In the genomic region with DNA sequence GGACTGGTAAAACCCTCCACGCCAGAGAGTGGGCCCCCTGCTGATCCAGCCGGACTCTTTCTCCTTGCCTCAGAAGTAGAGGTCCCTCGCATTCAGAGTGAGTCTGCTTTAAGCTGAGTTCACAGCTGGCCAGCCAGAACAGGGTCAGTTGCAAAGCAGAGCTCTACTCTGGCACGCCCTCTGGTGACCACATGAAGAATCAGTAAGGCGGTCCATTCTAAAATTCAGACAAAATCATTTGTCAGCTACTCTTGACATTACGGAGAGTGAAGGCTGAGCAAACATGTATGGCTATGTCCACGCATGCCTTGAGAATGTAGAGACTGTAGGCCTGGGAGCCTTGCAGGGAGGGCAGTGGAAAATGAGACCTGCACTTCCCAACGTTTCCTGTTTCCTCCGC, we compare ENCODE assay signal across 8 mouse cellular contexts. TPM values are rescaled to one million over a fixed set of nuclear protein-coding genes. Genes with fewer than 3 reads are reported as not detected.
DNase-seq lines count a peak whose midpoint lies in the region; ATAC-seq and TF ChIP-seq lines count a peak whose summit lies in the region.

No protein-coding gene starts in this region.

- TF ChIP-seq POLR2A in embryonic fibroblast, embryonic 13.5 days (IDR thresholded peaks at IDR 0.05; ENCODE audit: low read depth, low read length): no peak

- intact Hi-C loops in left cerebral cortex, postnatal 10 days (cut with DNase I): loop anchor here (2.0 to 5.0 kb wide), 2 partner anchors 32 to 97 kb away; no protein-coding TSS in a partner anchor

- no peak overlapping the region for H3K4me3 ChIP-seq in embryonic fibroblast, embryonic 13.5 days (ENCODE audit: insufficient read depth, low read length)

- TF ChIP-seq CTCF in embryonic fibroblast, embryonic 13.5 days (IDR thresholded peaks at IDR 0.05; ENCODE audit: borderline replicate concordance, insufficient read depth, low read length): peak; percentile 67; the same call in 1 of the 2 replicates

- peaks cover 10% of the 10 kb centered on the region for H3K4me1 ChIP-seq in embryonic fibroblast, embryonic 13.5 days (ENCODE audit: control insufficient read depth, insufficient read depth, low read length)

- peak; percentile 35 for DNase-seq in MEL-GATA-1-ER (ENCODE audit: extremely low read depth, low read depth)
- DNase-seq in brain, adult 2 months (ENCODE audit: low read depth, low spot score): peak; percentile 82
- peak; percentile 55 to 81 for DNase-seq in left cerebral cortex, postnatal 10 days (ENCODE audit: extremely low spot score in 1 of 2, low spot score in 2 of 2)
- peak; percentile 59 for DNase-seq in right cerebral cortex, postnatal 25 days

- ATAC-seq in hematopoietic stem cell, adult 5-6 weeks (replicated peaks in 1 of 2; ENCODE audit: insufficient read depth in 1 of 2, low FRiP score in 2 of 2, low TSS enrichment in 1 of 2, low read depth in 1 of 2, poor library complexity in 2 of 2, severe bottlenecking in 2 of 2): peak; percentile 78 to 81
- peak; percentile 91 for ATAC-seq in megakaryocyte progenitor cell, adult 5-6 weeks (replicated peaks; ENCODE audit: poor library complexity)
- ATAC-seq in activated CD4-positive, CD25-positive, alpha-beta regulatory T cell, adult 4 months: no peak

- H3K27ac ChIP-seq in embryonic fibroblast, embryonic 13.5 days (ENCODE audit: insufficient read depth, low read length): peak overlapping the region; percentile 13; the same call in 1 of the 2 replicates

RNA-seq across cellular contexts. Expression of gene Zc3h18, which starts 6.7 kb away (rescaled TPM):
- polyA plus RNA-seq in embryonic fibroblast, embryonic 13.5 days (2011; ENCODE audit: insufficient read length, low read depth, missing spikeins): 43.3 and 44.5 TPM in 2 replicates
- total RNA-seq in hematopoietic stem cell, adult 5-6 weeks (2017): 71.2 and 73.6 TPM in 2 replicates
- total RNA-seq in left cerebral cortex, postnatal 10 days (2021): 10 to 100 TPM; 32.6 to 33.4 TPM
- total RNA-seq in megakaryocyte progenitor cell, adult 5-6 weeks (2015): 26.1 and 27.2 TPM in 2 replicates
- total RNA-seq in megakaryocyte progenitor cell, adult 5-6 weeks (2017): 55.6 and 67.3 TPM in 2 replicates
- 10 to 100 TPM; 10.9 to 18.2 TPM for polyA plus RNA-seq in activated CD4-positive, CD25-positive, alpha-beta regulatory T cell, adult 4 months (2017; shearing (Covaris generic))

RNA-seq across cellular contexts. Expression of gene Trhr2, which starts 9.1 kb away (rescaled TPM):
- not detected in 2 replicates for polyA plus RNA-seq in embryonic fibroblast, embryonic 13.5 days (2011; ENCODE audit: insufficient read length, low read depth, missing spikeins)
- total RNA-seq in hematopoietic stem cell, adult 5-6 weeks (2017): not detected in 2 replicates
- 1 to 10 TPM; 1.4 to 1.9 TPM for total RNA-seq in left cerebral cortex, postnatal 10 days (2021)
- total RNA-seq in megakaryocyte progenitor cell, adult 5-6 weeks (2015): not detected in 2 replicates
- not detected in 2 replicates for total RNA-seq in megakaryocyte progenitor cell, adult 5-6 weeks (2017)
- polyA plus RNA-seq in activated CD4-positive, CD25-positive, alpha-beta regulatory T cell, adult 4 months (2017; shearing (Covaris generic)): not detected

RNA-seq across cellular contexts. Expression of gene Il17c, which starts 52.2 kb away (rescaled TPM):
- polyA plus RNA-seq in embryonic fibroblast, embryonic 13.5 days (2011; ENCODE audit: insufficient read length, low read depth, missing spikeins): not detected in 2 replicates
- not detected in 2 replicates for total RNA-seq in hematopoietic stem cell, adult 5-6 weeks (2017)
- not detected for total RNA-seq in left cerebral cortex, postnatal 10 days (2021)
- total RNA-seq in megakaryocyte progenitor cell, adult 5-6 weeks (2015): not detected in 2 replicates
- not detected in 2 replicates for total RNA-seq in megakaryocyte progenitor cell, adult 5-6 weeks (2017)
- not detected for polyA plus RNA-seq in activated CD4-positive, CD25-positive, alpha-beta regulatory T cell, adult 4 months (2017; shearing (Covaris generic))
